Comparison of ENCODE assay signal across 8 mouse cellular contexts in the genomic region with DNA sequence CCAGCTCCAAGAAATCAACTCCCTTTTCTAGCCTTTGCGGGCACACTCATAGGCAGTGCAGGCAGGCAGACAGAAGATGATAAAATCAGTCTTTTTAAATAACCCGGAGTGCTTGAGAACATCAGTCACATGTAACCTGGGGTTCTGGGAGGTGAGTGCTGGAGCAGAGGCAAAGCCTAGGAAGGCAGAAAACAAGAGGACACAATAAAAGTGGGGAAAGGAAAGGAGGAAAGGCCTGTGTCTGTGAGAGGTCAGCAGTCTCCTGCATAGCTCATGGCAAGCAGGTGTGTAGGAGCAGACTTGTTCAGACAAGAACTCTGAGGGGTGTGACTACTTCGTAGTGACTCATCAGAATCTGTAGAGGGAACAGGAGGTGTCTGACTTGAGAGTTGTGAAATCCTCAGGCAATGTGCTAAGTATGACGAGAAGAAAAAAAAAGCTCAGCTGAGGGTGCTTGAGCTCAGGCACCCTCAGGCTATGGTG. TPM values are rescaled to one million over a fixed set of nuclear protein-coding genes. Genes with fewer than 3 reads are reported as not detected.
DNase-seq lines count a peak whose midpoint lies in the region; ATAC-seq lines count a peak whose summit lies in the region.

No protein-coding gene starts in this region.

- no peak overlapping the region for H3K4me2 ChIP-seq in intestine, embryonic 15.5 days (replicated peaks)
- no peak overlapping the region for H3K4me2 ChIP-seq in midbrain, embryonic 13.5 days (replicated peaks)

- H3K9me3 ChIP-seq in intestine, embryonic 15.5 days = no peaks in the 10 kb centered on the region
- H3K9me3 ChIP-seq in midbrain, embryonic 13.5 days = no peaks in the 10 kb centered on the region

- H3K27me3 ChIP-seq in intestine, embryonic 15.5 days (replicated peaks) = no peaks in the 10 kb centered on the region
- no peaks in the 10 kb centered on the region for H3K27me3 ChIP-seq in midbrain, embryonic 13.5 days

- H3K27ac ChIP-seq in intestine, embryonic 15.5 days = no peak overlapping the region
- no peak overlapping the region for H3K27ac ChIP-seq in midbrain, embryonic 13.5 days

- no peak overlapping the region for H3K4me3 ChIP-seq in intestine, embryonic 15.5 days (replicated peaks)
- H3K4me3 ChIP-seq in midbrain, embryonic 13.5 days (replicated peaks) = no peak overlapping the region

- DNase-seq in gastrocnemius, adult 18-20 months (ENCODE audit: low spot score) = peak; percentile 67
- no peak for DNase-seq in gastrocnemius, postnatal 10 days
- peak; percentile 71 for DNase-seq in NIH3T3 (ENCODE audit: low read depth)
- peak; percentile 24 to 28 for DNase-seq in lung, postnatal 4 days
- no peak for DNase-seq in cerebellum, adult 8-10 months
- DNase-seq in ovary, adult 18-20 months (ENCODE audit: low spot score) = no peak

- no peaks in the 10 kb centered on the region for H3K36me3 ChIP-seq in intestine, embryonic 15.5 days
- peaks cover 10% of the 10 kb centered on the region; the same call in 1 of the 2 replicates for H3K36me3 ChIP-seq in midbrain, embryonic 13.5 days

- H3K9ac ChIP-seq in intestine, embryonic 15.5 days = no peak overlapping the region
- no peak overlapping the region for H3K9ac ChIP-seq in midbrain, embryonic 13.5 days (replicated peaks)

- H3K4me1 ChIP-seq in intestine, embryonic 15.5 days (replicated peaks) = no peaks in the 10 kb centered on the region
- no peaks in the 10 kb centered on the region for H3K4me1 ChIP-seq in midbrain, embryonic 13.5 days (replicated peaks)

- ATAC-seq in intestine, embryonic 15.5 days = peak; percentile 96
- no peak for ATAC-seq in midbrain, embryonic 13.5 days

- 85% methylated on average over 4 of the region's 4 CpGs for WGBS in intestine, embryonic 15.5 days
- 93% methylated on average over 4 of the region's 4 CpGs for WGBS in midbrain, embryonic 13.5 days

RNA-seq across cellular contexts. Expression of a gene that starts 14.4 kb away (rescaled TPM):
- total RNA-seq in gastrocnemius, adult 18-20 months (2021) = 10 to 100 TPM; 72.0 to 76.6 TPM
- total RNA-seq in gastrocnemius, postnatal 10 days (2021) = 10 to 100 TPM; 32.7 to 40.7 TPM
- 38.5 and 38.8 TPM in 2 replicates for polyA plus RNA-seq in intestine, embryonic 15.5 days (2015; fragmentation: Nextera tagmentation; extraction: Ambion mirVana)
- 22.0 and 26.7 TPM in 2 replicates for polyA plus RNA-seq in midbrain, embryonic 13.5 days (2015; fragmentation: Nextera tagmentation; extraction: Ambion mirVana)

Comparison
In these comparisons a context has a peak if more than half of its experiments do, and no peak if none do; other contexts are left out.
1. DNase-seq: peak in gastrocnemius, adult 18-20 months (single experiment), NIH3T3 (single experiment) and lung, postnatal 4 days (2 of 2); none in gastrocnemius, postnatal 10 days (single experiment), cerebellum, adult 8-10 months (single experiment) and ovary, adult 18-20 months (single experiment).